In the genomic region with DNA sequence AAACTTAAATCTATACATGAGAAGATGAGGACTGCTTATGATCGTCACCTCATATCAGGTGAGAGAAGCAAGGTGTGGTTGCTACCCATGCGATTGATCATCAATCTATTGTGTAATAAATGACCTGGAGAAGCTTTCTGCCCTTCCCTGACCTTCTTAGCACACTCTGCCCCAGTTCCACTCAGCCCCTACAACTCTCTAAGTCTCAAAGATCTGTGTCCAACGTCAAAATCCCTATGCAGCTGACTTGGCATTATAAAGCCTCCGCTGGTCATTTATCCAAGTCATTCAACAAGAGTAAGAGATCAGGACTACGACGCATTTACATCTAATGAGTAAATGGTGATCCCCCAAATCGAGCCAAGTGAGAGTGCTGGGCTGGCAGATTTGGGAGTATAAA, we compare ENCODE assay signal across 22 mouse cellular contexts. TPM values are rescaled to one million over a fixed set of nuclear protein-coding genes. Genes with fewer than 3 reads are reported as not detected.
"Had no signal": no experiment of that assay in that cellular context is flagged by ENCODE, and none has a peak within 500 bp of the region (broad histone marks: within the 10 kb centered on the region; RNA-seq: fewer than 3 reads in every experiment).

A gene (plus strand): TSS at position 301 of the 400 bp plus-strand sequence.

- H3K36me3 ChIP-seq: midbrain, embryonic 10.5 days; midbrain, embryonic 12.5 days; neural tube, embryonic 12.5 days had no signal

- H3K27me3 ChIP-seq: midbrain, embryonic 12.5 days; neural tube, embryonic 12.5 days had no signal

- H3K4me3 ChIP-seq: midbrain, embryonic 10.5 days; midbrain, embryonic 12.5 days; neural tube, embryonic 12.5 days had no signal

- H3K9me3 ChIP-seq: midbrain, embryonic 10.5 days; midbrain, embryonic 12.5 days; neural tube, embryonic 12.5 days had no signal

- ATAC-seq: midbrain, embryonic 16.5 days had no signal

- H3K4me2 ChIP-seq: lung, embryonic 14.5 days; midbrain, embryonic 12.5 days; neural tube, embryonic 12.5 days had no signal

- H3K9ac ChIP-seq: lung, embryonic 14.5 days; midbrain, embryonic 12.5 days; neural tube, embryonic 12.5 days had no signal

- H3K27ac ChIP-seq: midbrain, embryonic 10.5 days; midbrain, embryonic 12.5 days; neural tube, embryonic 12.5 days had no signal

- H3K4me1 ChIP-seq: midbrain, embryonic 10.5 days; midbrain, embryonic 12.5 days; neural tube, embryonic 12.5 days had no signal

- DNase-seq: lung, adult 18-20 months; lung, embryonic 14.5 days; lung, postnatal 10 days; lung, postnatal 4 days; midbrain, embryonic 14.5 days; retina, postnatal 1 day; right cerebral cortex, adult 18-20 months; right cerebral cortex, postnatal 25 days; right cerebral cortex, postnatal 4 days; spleen, adult 18-20 months; thymus, adult 18-20 months; thymus, postnatal 14 days; thymus, postnatal 36 days had no signal

RNA-seq across cellular contexts. Expression of the gene that starts here (rescaled TPM):
- total RNA-seq: megakaryocyte, adult 5-6 weeks; megakaryocyte-erythroid progenitor cell, adult 5-6 weeks; neutrophil, adult 5-6 weeks had no signal
- polyA plus RNA-seq: midbrain, embryonic 12.5 days; neural tube, embryonic 12.5 days; small intestine, adult 2 months; stomach, embryonic 14.5 days had no signal
